Mouse (Mus musculus) T-helper 2 cell (primary cell): ENCODE measurements around the gene Naga.
"Not testable (repeated sequence)": the region's sequence is repeated elsewhere in the genome, so short reads cannot be mapped to it uniquely, and the experiment has no call there.

Experiments used
- in situ Hi-C: fragments of 300-600 bp; cut with MboI, MseI; formaldehyde crosslinking; loops from one replicate; pipeline ENCODE4 v1.15.1; 2025; ENCODE audit warnings: high pct_unique_total_duplicates

Gene Naga

GRCm38 (mm10) chr15:82338593-82339112, at the start of gene Naga, which contains the start of the genes Pheta2 and Smdt1:
Naga (minus strand) TSS chr15:82338925.
Pheta2 (plus strand) TSS chr15:82338942.
Smdt1 (plus strand) TSS chr15:82338959.
- in situ Hi-C loops: loop anchor here (25.0 kb wide), 2 partner anchors 1251 to 1751 kb away; no protein-coding TSS in a partner anchor

- in situ Hi-C loops: no loop called here
Observed at GRCm38 (mm10) chr15:82385729-82386128, 47.0 kb upstream of the Naga start.

- in situ Hi-C loops: no loop called here
Observed at GRCm38 (mm10) chr15:82382441-82382840, 43.7 kb upstream of the Naga start.

GRCm38 (mm10) chr15:82380714-82381062, 42.0 kb upstream of the Naga start:
- in situ Hi-C loops: no loop called here

GRCm38 (mm10) chr15:82379871-82380713, 41.4 kb upstream of the Naga start, which contains the start of gene Cyp2d22:
Cyp2d22 (minus strand) TSS chr15:82380260.
- in situ Hi-C loops: no loop called here

- in situ Hi-C loops: no loop called here
Observed at GRCm38 (mm10) chr15:82379511-82379870, 40.8 kb upstream of the Naga start.

GRCm38 (mm10) chr15:82378261-82379180, 39.8 kb upstream of the Naga start:
- in situ Hi-C loops: no loop called here

GRCm38 (mm10) chr15:82377701-82378100, 39.0 kb upstream of the Naga start:
- in situ Hi-C loops: no loop called here

GRCm38 (mm10) chr15:82376393-82377138, 37.8 kb upstream of the Naga start:
- in situ Hi-C loops: no loop called here

GRCm38 (mm10) chr15:82375855-82376254, 37.1 kb upstream of the Naga start:
- in situ Hi-C loops: no loop called here

GRCm38 (mm10) chr15:82374437-82374836, 35.7 kb upstream of the Naga start:
- in situ Hi-C loops: no loop called here

GRCm38 (mm10) chr15:82372991-82373390, 34.3 kb upstream of the Naga start:
- in situ Hi-C loops: no loop called here

- in situ Hi-C loops: no loop called here
Observed at GRCm38 (mm10) chr15:82372446-82372845, 33.7 kb upstream of the Naga start.

GRCm38 (mm10) chr15:82368851-82369250, 30.1 kb upstream of the Naga start:
- in situ Hi-C loops: no loop called here

GRCm38 (mm10) chr15:82368146-82368545, 29.4 kb upstream of the Naga start:
- in situ Hi-C loops: no loop called here

GRCm38 (mm10) chr15:82364561-82364960, 25.8 kb upstream of the Naga start:
- in situ Hi-C loops: not testable (repeated sequence)

- in situ Hi-C loops: not testable (repeated sequence)
Observed at GRCm38 (mm10) chr15:82363801-82364200, 25.1 kb upstream of the Naga start.

GRCm38 (mm10) chr15:82362234-82362633, 23.5 kb upstream of the Naga start:
- in situ Hi-C loops: no loop called here

- in situ Hi-C loops: no loop called here
Observed at GRCm38 (mm10) chr15:82361459-82362018, 22.8 kb upstream of the Naga start.

- in situ Hi-C loops: no loop called here
Observed at GRCm38 (mm10) chr15:82358431-82359260, 19.9 kb upstream of the Naga start.
